Mouse (Mus musculus): ENCODE results near the gene Aunip. TPM values are rescaled to one million over a fixed set of nuclear protein-coding genes. Genes with fewer than 3 reads are reported as not detected.

Aunip gene
- polyA plus RNA-seq, 1 experiment = 0.09 TPM

- H3K27me3 ChIP-seq (replicated peaks; ENCODE audit: control insufficient read depth, insufficient read depth, low read length) = no peaks in the 10 kb centered on the region
- WGBS = under 1% methylated on average over 65 of the region's 68 CpGs
- peak; percentile 96 for DNase-seq
- TF ChIP-seq CTCF (conservative IDR thresholded peaks at IDR 0.05; ENCODE audit: insufficient read depth, insufficient read length, low read depth, low read length) = no peak
- no peak for TF ChIP-seq POLR2A (IDR thresholded peaks at IDR 0.05; ENCODE audit: low read depth, low read length)
- H3K36me3 ChIP-seq (ENCODE audit: control insufficient read depth, insufficient read depth, low read length) = no peaks in the 10 kb centered on the region
- peaks cover 5% of the 10 kb centered on the region; the same call in 1 of the 2 replicates for H3K4me1 ChIP-seq (ENCODE audit: control insufficient read depth, insufficient read depth, low read length)
- no peak overlapping the region for H3K27ac ChIP-seq (ENCODE audit: insufficient read depth, low read depth, low read length)
- peak overlapping the region; percentile 71 for H3K4me3 ChIP-seq (ENCODE audit: insufficient read depth, low read depth, low read length)
Observed at GRCm38 (mm10) chr4:134468578-134469266, 42.1 kb upstream of the Aunip start.

GRCm38 (mm10) chr4:134469341-134469796, 41.4 kb upstream of the Aunip start:
- DNase-seq = no peak
- WGBS = 16% methylated on average over 6 of the region's 6 CpGs
- Histone ChIP-seq H3K36me3 (ENCODE audit: control insufficient read depth, insufficient read depth, low read length) (no peaks in the 10 kb centered on the region), H3K27me3 (replicated peaks; ENCODE audit: control insufficient read depth, insufficient read depth, low read length) (no peaks in the 10 kb centered on the region), H3K4me1 (ENCODE audit: control insufficient read depth, insufficient read depth, low read length) (peaks cover 5% of the 10 kb centered on the region; the same call in 1 of the 2 replicates), H3K27ac (ENCODE audit: insufficient read depth, low read depth, low read length) (no peak overlapping the region), H3K4me3 (ENCODE audit: insufficient read depth, low read depth, low read length) (no peak overlapping the region)
- TF ChIP-seq CTCF (conservative IDR thresholded peaks at IDR 0.05; ENCODE audit: insufficient read depth, insufficient read length, low read depth, low read length) = no peak
- TF ChIP-seq POLR2A (IDR thresholded peaks at IDR 0.05; ENCODE audit: low read depth, low read length) = no peak

GRCm38 (mm10) chr4:134469985-134470384, 40.8 kb upstream of the Aunip start:
- DNase-seq = no peak
- Histone ChIP-seq H3K4me1 (ENCODE audit: control insufficient read depth, insufficient read depth, low read length) (peaks cover 5% of the 10 kb centered on the region; the same call in 1 of the 2 replicates), H3K36me3 (ENCODE audit: control insufficient read depth, insufficient read depth, low read length) (no peaks in the 10 kb centered on the region), H3K27me3 (replicated peaks; ENCODE audit: control insufficient read depth, insufficient read depth, low read length) (no peaks in the 10 kb centered on the region), H3K27ac (ENCODE audit: insufficient read depth, low read depth, low read length) (no peak overlapping the region), H3K4me3 (ENCODE audit: insufficient read depth, low read depth, low read length) (no peak overlapping the region)
- 65% methylated on average over 3 of the region's 3 CpGs for WGBS
- TF ChIP-seq POLR2A (IDR thresholded peaks at IDR 0.05; ENCODE audit: low read depth, low read length) (no peak), CTCF (conservative IDR thresholded peaks at IDR 0.05; ENCODE audit: insufficient read depth, insufficient read length, low read depth, low read length) (no peak)

GRCm38 (mm10) chr4:134471469-134471868, 39.3 kb upstream of the Aunip start:
- TF ChIP-seq CTCF (conservative IDR thresholded peaks at IDR 0.05; ENCODE audit: insufficient read depth, insufficient read length, low read depth, low read length) (0 out of 2 replicates have a peak, but pooled peaks have one; percentile 6), POLR2A (IDR thresholded peaks at IDR 0.05; ENCODE audit: low read depth, low read length) (no peak)
- no peak for DNase-seq
- H3K4me3 ChIP-seq (ENCODE audit: insufficient read depth, low read depth, low read length) = no peak overlapping the region

GRCm38 (mm10) chr4:134473764-134474163, 37.0 kb upstream of the Aunip start:
- TF ChIP-seq POLR2A (IDR thresholded peaks at IDR 0.05; ENCODE audit: low read depth, low read length) (no peak), CTCF (conservative IDR thresholded peaks at IDR 0.05; ENCODE audit: insufficient read depth, insufficient read length, low read depth, low read length) (no peak)
- no peaks in the 10 kb centered on the region for H3K27me3 ChIP-seq (replicated peaks; ENCODE audit: control insufficient read depth, insufficient read depth, low read length)
- WGBS = 89% methylated on average over 4 of the region's 4 CpGs
- no peak for DNase-seq
- H3K4me3 ChIP-seq (ENCODE audit: insufficient read depth, low read depth, low read length) = no peak overlapping the region
- H3K36me3 ChIP-seq (ENCODE audit: control insufficient read depth, insufficient read depth, low read length) = no peaks in the 10 kb centered on the region
- no peak overlapping the region for H3K27ac ChIP-seq (ENCODE audit: insufficient read depth, low read depth, low read length)
- 0 out of 2 replicates have a peak, but pooled peaks cover 2% of the 10 kb centered on the region for H3K4me1 ChIP-seq (ENCODE audit: control insufficient read depth, insufficient read depth, low read length)

More at GRCm38 (mm10) chr4:134471469-134471868, 39.3 kb upstream of the Aunip start:
- H3K4me1 ChIP-seq (ENCODE audit: control insufficient read depth, insufficient read depth, low read length) = peaks cover 5% of the 10 kb centered on the region; the same call in 1 of the 2 replicates
- H3K27me3 ChIP-seq (replicated peaks; ENCODE audit: control insufficient read depth, insufficient read depth, low read length) = no peaks in the 10 kb centered on the region
- no peaks in the 10 kb centered on the region for H3K36me3 ChIP-seq (ENCODE audit: control insufficient read depth, insufficient read depth, low read length)
- no peak overlapping the region for H3K27ac ChIP-seq (ENCODE audit: insufficient read depth, low read depth, low read length)

GRCm38 (mm10) chr4:134474240-134474639, 36.6 kb upstream of the Aunip start:
- TF ChIP-seq CTCF (conservative IDR thresholded peaks at IDR 0.05; ENCODE audit: insufficient read depth, insufficient read length, low read depth, low read length) = no peak
- no peak for TF ChIP-seq POLR2A (IDR thresholded peaks at IDR 0.05; ENCODE audit: low read depth, low read length)
- 58% methylated on average over 8 of the region's 8 CpGs for WGBS
- Histone ChIP-seq H3K36me3 (ENCODE audit: control insufficient read depth, insufficient read depth, low read length) (no peaks in the 10 kb centered on the region), H3K4me1 (ENCODE audit: control insufficient read depth, insufficient read depth, low read length) (0 out of 2 replicates have a peak, but pooled peaks cover 2% of the 10 kb centered on the region), H3K4me3 (ENCODE audit: insufficient read depth, low read depth, low read length) (no peak overlapping the region), H3K27ac (ENCODE audit: insufficient read depth, low read depth, low read length) (no peak overlapping the region), H3K27me3 (replicated peaks; ENCODE audit: control insufficient read depth, insufficient read depth, low read length) (no peaks in the 10 kb centered on the region)
- DNase-seq = no peak

GRCm38 (mm10) chr4:134476899-134477298, 33.9 kb upstream of the Aunip start:
- 77% methylated on average over 8 of the region's 8 CpGs for WGBS
- TF ChIP-seq CTCF (conservative IDR thresholded peaks at IDR 0.05; ENCODE audit: insufficient read depth, insufficient read length, low read depth, low read length) (no peak), POLR2A (IDR thresholded peaks at IDR 0.05; ENCODE audit: low read depth, low read length) (no peak)

More at GRCm38 (mm10) chr4:134476899-134477298, 33.9 kb upstream of the Aunip start:
- peak; percentile 67 for DNase-seq
- H3K27ac ChIP-seq (ENCODE audit: insufficient read depth, low read depth, low read length) = no peak overlapping the region
- no peaks in the 10 kb centered on the region for H3K27me3 ChIP-seq (replicated peaks; ENCODE audit: control insufficient read depth, insufficient read depth, low read length)
- no peak overlapping the region for H3K4me3 ChIP-seq (ENCODE audit: insufficient read depth, low read depth, low read length)
- 0 out of 2 replicates have a peak, but pooled peaks cover 2% of the 10 kb centered on the region for H3K4me1 ChIP-seq (ENCODE audit: control insufficient read depth, insufficient read depth, low read length)
- H3K36me3 ChIP-seq (ENCODE audit: control insufficient read depth, insufficient read depth, low read length) = no peaks in the 10 kb centered on the region

Data from kidney, adult 2 months (tissue).